Mouse (Mus musculus) MEL (cell line): ENCODE measurements around the gene Hoxd1. TPM values are rescaled to one million over a fixed set of nuclear protein-coding genes. Genes with fewer than 3 reads are reported as not detected.

Experiments used
- DNase-seq: peaks from one replicate; pipeline ENCODE4 v3.0.0; 2011; ENCODE audit warnings: low read depth, low spot score
- H3K27ac ChIP-seq: 2 replicates; pipeline ENCODE4 v1.5.1; 2012; ENCODE audit warnings: low read depth, mild to moderate bottlenecking, control low read depth, low read length, moderate library complexity; ENCODE audit not compliant: control insufficient read depth
- H3K27me3 ChIP-seq, 2 experiments: fragments of 150-350 bp in 1 of 2; sonication (generic) in 1 of 2; 2 replicates each; pipeline ENCODE4 v1.6.1; 2012; ENCODE audit warnings: low read length in 2 of 2, mild to moderate bottlenecking in 2 of 2, improper control_type of control experiment in 1 of 2, moderate library complexity in 1 of 2; ENCODE audit not compliant: insufficient read depth in 2 of 2, control insufficient read depth in 1 of 2
- H3K36me3 ChIP-seq, 2 experiments: 2 replicates each; pipeline ENCODE4 v1.6.1; 2012 to 2014; ENCODE audit warnings: low read length in 2 of 2, improper control_type of control experiment in 1 of 2, inconsistent platforms in 1 of 2, mild to moderate bottlenecking in 1 of 2; ENCODE audit not compliant: insufficient read depth in 2 of 2, control insufficient read depth in 1 of 2
- H3K4me1 ChIP-seq, 2 experiments: fragments of 150-350 bp in 1 of 2; sonication (generic) in 1 of 2; 2 replicates each; pipeline ENCODE4 v1.6.1; 2012; ENCODE audit warnings: low read length in 2 of 2, improper control_type of control experiment in 1 of 2, mild to moderate bottlenecking in 1 of 2; ENCODE audit not compliant: insufficient read depth in 2 of 2, control insufficient read depth in 1 of 2
- H3K4me3 ChIP-seq, 2 experiments: fragments of 150-350 bp in 1 of 2; sonication (generic) in 1 of 2; 2 replicates each; pipeline ENCODE4 v1.5.1; 2012; ENCODE audit warnings: low read depth in 2 of 2, low read length in 2 of 2, mild to moderate bottlenecking in 2 of 2, moderate library complexity in 2 of 2, control low read depth in 1 of 2, improper control_type of control experiment in 1 of 2; ENCODE audit not compliant: control insufficient read depth in 1 of 2, insufficient read depth in 1 of 2
- H3K79me2 ChIP-seq: 2 replicates; pipeline ENCODE4 v1.6.1; 2012; ENCODE audit warnings: mild to moderate bottlenecking, low read length, moderate library complexity; ENCODE audit not compliant: control insufficient read depth, poor library complexity, insufficient read depth
- H3K9ac ChIP-seq: 2 replicates; pipeline ENCODE4 v1.6.1; 2012; ENCODE audit warnings: low read depth, mild to moderate bottlenecking, control low read depth, low read length, moderate library complexity; ENCODE audit not compliant: control insufficient read depth, poor library complexity, severe bottlenecking
- H3K9me3 ChIP-seq: fragments of 150-350 bp; sonication (generic); replicated peaks from 2 replicates; pipeline ENCODE4 v1.6.1; 2012; ENCODE audit warnings: mild to moderate bottlenecking, low read length, improper control_type of control experiment, moderate library complexity; ENCODE audit not compliant: insufficient read depth
- CHD1 ChIP-seq: IDR thresholded peaks from 2 replicates; pipeline ENCODE4 v1.6.1; 2012; ENCODE audit warnings: low read depth, mild to moderate bottlenecking, inconsistent platforms, low read length, improper control_type of control experiment
- CHD2 ChIP-seq: IDR thresholded peaks from 2 replicates; pipeline ENCODE4 v1.6.1; 2011; ENCODE audit warnings: low read length, improper control_type of control experiment
- CTCF ChIP-seq, 3 experiments: IDR thresholded peaks in 2 of 3; conservative IDR thresholded peaks in 1 of 3; 2 replicates each; pipeline ENCODE4 v1.5.1; 2011 to 2012; ENCODE audit warnings: low read length in 3 of 3, low read depth in 2 of 3, mild to moderate bottlenecking in 2 of 3, improper control_type of control experiment in 1 of 3, inconsistent platforms in 1 of 3, mixed read lengths in 1 of 3, moderate library complexity in 1 of 3; ENCODE audit not compliant: control insufficient read depth in 1 of 3, insufficient read depth in 1 of 3, poor library complexity in 1 of 3, severe bottlenecking in 1 of 3
- EP300 ChIP-seq, 2 experiments: IDR thresholded peaks; 2 replicates each; pipeline ENCODE4 v1.6.1; 2011; ENCODE audit warnings: improper control_type of control experiment in 2 of 2, low read length in 2 of 2, low read depth in 1 of 2, mild to moderate bottlenecking in 1 of 2
- ETS1 ChIP-seq: IDR thresholded peaks from 2 replicates; pipeline ENCODE4 v1.6.1; 2012; ENCODE audit warnings: low read depth, mild to moderate bottlenecking, inconsistent platforms, low read length, improper control_type of control experiment, moderate library complexity
- HCFC1 ChIP-seq: IDR thresholded peaks from 2 replicates; pipeline ENCODE4 v1.6.1; 2012; ENCODE audit warnings: low read depth, mild to moderate bottlenecking, inconsistent platforms, low read length, improper control_type of control experiment, moderate library complexity
- JUND ChIP-seq: IDR thresholded peaks from 2 replicates; pipeline ENCODE4 v1.6.1; 2011; ENCODE audit warnings: low read depth, mild to moderate bottlenecking, improper control_type of control experiment, low read length
- KAT2A ChIP-seq: conservative IDR thresholded peaks from 2 replicates; pipeline ENCODE4 v1.6.1; 2012; ENCODE audit warnings: low read depth, low read length, improper control_type of control experiment, inconsistent platforms
- MAX ChIP-seq: IDR thresholded peaks from 2 replicates; pipeline ENCODE4 v1.6.1; 2011; ENCODE audit warnings: low read length, improper control_type of control experiment
- MAZ ChIP-seq: IDR thresholded peaks from 2 replicates; pipeline ENCODE4 v1.6.1; 2012; ENCODE audit warnings: low read depth, mild to moderate bottlenecking, inconsistent platforms, low read length, improper control_type of control experiment
- MYC ChIP-seq: IDR thresholded peaks from 2 replicates; pipeline ENCODE4 v1.6.1; 2011; ENCODE audit warnings: low read depth, mild to moderate bottlenecking, low read length, improper control_type of control experiment, moderate library complexity
- POLR2A ChIP-seq, 2 experiments: IDR thresholded peaks; 2 replicates each; pipeline ENCODE4 v1.6.1; 2011 to 2012; ENCODE audit warnings: low read length in 2 of 2, mild to moderate bottlenecking in 2 of 2, control low read depth in 1 of 2, improper control_type of control experiment in 1 of 2, low read depth in 1 of 2, moderate library complexity in 1 of 2; ENCODE audit not compliant: control insufficient read depth in 1 of 2, insufficient read depth in 1 of 2, poor library complexity in 1 of 2
- RCOR1 ChIP-seq: IDR thresholded peaks from 2 replicates; pipeline ENCODE4 v1.6.1; 2012; ENCODE audit warnings: low read depth, mild to moderate bottlenecking, inconsistent platforms, low read length, improper control_type of control experiment
- SIN3A ChIP-seq: IDR thresholded peaks from 2 replicates; pipeline ENCODE4 v1.6.1; 2012; ENCODE audit warnings: low read length, improper control_type of control experiment, inconsistent platforms
- SMC3 ChIP-seq: IDR thresholded peaks from 2 replicates; pipeline ENCODE4 v1.6.1; 2011; ENCODE audit warnings: low read depth, low read length, improper control_type of control experiment
- UBTF ChIP-seq: IDR thresholded peaks from 2 replicates; pipeline ENCODE4 v1.6.1; 2012; ENCODE audit warnings: low read depth, mild to moderate bottlenecking, inconsistent platforms, low read length, improper control_type of control experiment, moderate library complexity, borderline replicate concordance; ENCODE audit not compliant: insufficient read depth
- USF1 ChIP-seq: IDR thresholded peaks from 2 replicates; pipeline ENCODE4 v1.6.1; 2014; ENCODE audit warnings: low read depth, mild to moderate bottlenecking, inconsistent platforms, low read length, improper control_type of control experiment, moderate library complexity
- ZMIZ1 ChIP-seq: IDR thresholded peaks from 2 replicates; pipeline ENCODE4 v1.6.1; 2012; ENCODE audit warnings: low read depth, mild to moderate bottlenecking, inconsistent platforms, low read length, improper control_type of control experiment, moderate library complexity
- polyA plus RNA-seq, 2 experiments: library from polyadenylated mRNA; stranded (reverse) in 1 of 2; unstranded in 1 of 2; fragments of >175 nt in 1 of 2; fragments of >200 nt in 1 of 2; gene quantifications; 2 replicates each; pipeline versions ENCODE4 v1.2.1 to v1.2.4; 2012; ENCODE audit warnings: low replicate concordance in 2 of 2, low read depth in 1 of 2; ENCODE audit not compliant: insufficient read length in 2 of 2, insufficient read depth in 1 of 2, missing spikeins in 1 of 2
- total RNA-seq: library from RNA; depleted of rRNA; stranded (reverse); fragments of 300-350 nt; gene quantifications from 2 replicates; pipeline ENCODE4 v1.2.3, GENCODE M21; 2012

Hoxd1 gene
- total and polyA plus RNA-seq, 3 experiments: not detected

DNA sequence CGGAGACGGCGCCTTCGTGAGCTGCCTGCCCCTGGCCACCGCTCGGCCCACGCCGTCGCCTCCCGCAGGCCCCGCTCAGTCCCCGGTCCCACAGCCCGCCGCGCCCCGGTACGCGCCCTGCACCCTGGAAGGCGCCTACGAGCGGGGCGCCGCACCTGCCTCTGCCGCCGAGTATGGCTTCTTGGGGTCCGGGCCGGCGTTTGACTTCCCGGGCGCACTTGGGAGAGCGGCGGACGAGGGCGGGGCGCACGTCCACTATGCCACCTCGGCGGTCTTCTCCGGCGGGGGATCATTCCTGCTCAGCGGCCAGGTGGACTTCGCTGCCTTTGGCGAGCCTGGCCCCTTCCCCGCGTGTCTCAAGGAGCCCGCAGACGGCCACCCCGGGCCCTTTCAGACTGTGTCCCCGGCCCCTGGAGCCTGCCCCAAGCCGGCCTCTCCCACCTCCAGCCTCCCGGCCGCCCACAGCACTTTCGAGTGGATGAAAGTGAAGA is 510 bp downstream of the Hoxd1 start:
- no peak overlapping the region for H3K27ac ChIP-seq
- H3K4me3 ChIP-seq: no peak overlapping the region
- H3K36me3 ChIP-seq: no peaks in the 10 kb centered on the region
- H3K9me3 ChIP-seq: no peaks in the 10 kb centered on the region
- no peak overlapping the region for H3K9ac ChIP-seq
- no peak for DNase-seq
- TF ChIP-seq ETS1: no peak
- TF ChIP-seq RCOR1: no peak
- TF ChIP-seq MYC: no peak
- TF ChIP-seq KAT2A: no peak
- TF ChIP-seq CHD2: no peak
- no peak for TF ChIP-seq EP300 (IDR thresholded peaks at IDR 0.05; ENCODE audit: low read depth in 1 of 2, low read length in 2 of 2)
- TF ChIP-seq ZMIZ1: no peak
- no peak for TF ChIP-seq SMC3
- no peak for TF ChIP-seq UBTF
- no peak for TF ChIP-seq CHD1
- no peak for TF ChIP-seq USF1
- no peak for TF ChIP-seq MAZ
- no peak for TF ChIP-seq JUND
- TF ChIP-seq CTCF (IDR thresholded peaks at IDR 0.05 in 2 of 3, conservative IDR thresholded peaks at IDR 0.05 in 1 of 3; ENCODE audit: control insufficient read depth in 1 of 3, insufficient read depth in 1 of 3, low read depth in 2 of 3, low read length in 3 of 3, poor library complexity in 1 of 3, severe bottlenecking in 1 of 3): no peak
- TF ChIP-seq POLR2A (IDR thresholded peaks at IDR 0.05; ENCODE audit: control insufficient read depth in 1 of 2, insufficient read depth in 1 of 2, low read depth in 1 of 2, low read length in 2 of 2, poor library complexity in 1 of 2): no peak
- TF ChIP-seq HCFC1: no peak
- TF ChIP-seq MAX: no peak
- no peak for TF ChIP-seq SIN3A
- peaks cover 0 to 3% of the 10 kb centered on the region in 2 experiments; a peak in 3 of 4 replicates for H3K27me3 ChIP-seq
- no peaks in the 10 kb centered on the region for H3K79me2 ChIP-seq
- no peaks in the 10 kb centered on the region for H3K4me1 ChIP-seq

DNA sequence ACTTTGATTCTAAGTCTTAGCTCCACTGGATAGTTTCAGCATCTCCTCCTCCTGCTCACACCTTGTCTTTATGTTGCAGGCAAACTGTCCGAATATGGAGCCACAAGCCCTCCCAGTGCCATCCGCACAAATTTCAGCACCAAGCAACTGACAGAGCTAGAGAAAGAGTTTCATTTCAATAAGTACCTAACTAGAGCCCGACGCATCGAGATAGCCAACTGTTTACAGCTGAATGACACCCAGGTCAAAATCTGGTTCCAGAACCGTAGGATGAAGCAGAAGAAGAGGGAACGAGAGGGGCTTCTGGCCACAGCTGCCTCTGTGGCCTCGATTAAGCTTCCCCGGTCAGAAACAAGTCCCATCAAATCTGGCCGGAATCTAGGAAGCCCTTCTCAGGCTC is 1.2 kb downstream of the Hoxd1 start:
- Histone ChIP-seq H3K9ac (no peak overlapping the region), H3K79me2 (no peaks in the 10 kb centered on the region), H3K27ac (no peak overlapping the region), H3K36me3 (no peaks in the 10 kb centered on the region), H3K4me3 (no peak overlapping the region), H3K4me1 (no peaks in the 10 kb centered on the region), H3K27me3 (peaks cover 0 to 4% of the 10 kb centered on the region in 2 experiments; a peak in 3 of 4 replicates), H3K9me3 (no peaks in the 10 kb centered on the region)
- no peak for DNase-seq
- no peak for TF ChIP-seq SIN3A
